Mouse (Mus musculus) kidney, postnatal 0 days (tissue): ENCODE measurements around the gene Zic2. TPM values are rescaled to one million over a fixed set of nuclear protein-coding genes. Genes with fewer than 3 reads are reported as not detected.
"Not testable (repeated sequence)": the region's sequence is repeated elsewhere in the genome, so short reads cannot be mapped to it uniquely, and the experiment has no call there.

ENCODE experiments used
- ATAC-seq: fragments of 200-750 bp; cut with Nextera tagmentation; replicated peaks from 2 replicates; pipeline ENCODE4 v1.8.0; 2017; ENCODE audit warnings: low read depth, moderate number of reproducible peaks, moderate TSS enrichment, moderate library complexity; ENCODE audit not compliant: low FRiP score
- DNase-seq: peaks from one replicate; pipeline ENCODE4 v3.0.0-alpha.2; 2016; ENCODE audit warnings: low spot score
- H3K27ac ChIP-seq: fragments of 300-500 bp; sonication (generic); 2 replicates; pipeline ENCODE4 v1.5.1; 2014; ENCODE audit warnings: mild to moderate bottlenecking
- H3K27me3 ChIP-seq: fragments of 300-500 bp; sonication (generic); 2 replicates; pipeline ENCODE4 v1.6.1; 2014; ENCODE audit warnings: low read length, mixed read lengths; ENCODE audit not compliant: insufficient read depth
- H3K36me3 ChIP-seq: fragments of 300-500 bp; sonication (generic); 2 replicates; pipeline ENCODE4 v1.6.1; 2014; ENCODE audit warnings: low read length, mixed read lengths; ENCODE audit not compliant: insufficient read depth
- H3K4me1 ChIP-seq: fragments of 300-500 bp; sonication (generic); replicated peaks from 2 replicates; pipeline ENCODE4 v1.6.1; 2014; ENCODE audit warnings: antibody characterized with exemption, low read length, mixed read lengths; ENCODE audit not compliant: insufficient read depth
- H3K4me2 ChIP-seq: fragments of 300-500 bp; sonication (generic); 2 replicates; pipeline ENCODE4 v1.6.1; 2014; ENCODE audit warnings: mild to moderate bottlenecking, low read length, moderate library complexity, mixed read lengths
- H3K4me3 ChIP-seq: fragments of 300-500 bp; sonication (generic); replicated peaks from 2 replicates; pipeline ENCODE4 v1.5.1; 2014; ENCODE audit warnings: low read depth, low read length
- H3K9ac ChIP-seq: fragments of 300-500 bp; sonication (generic); 2 replicates; pipeline ENCODE4 v1.6.1; 2014; ENCODE audit warnings: low read depth, low read length
- H3K9me3 ChIP-seq: fragments of 300-500 bp; sonication (generic); replicated peaks from 2 replicates; pipeline ENCODE4 v1.6.1; 2016; ENCODE audit warnings: low read length, inconsistent platforms, mixed read lengths
- CTCF ChIP-seq: IDR thresholded peaks from 2 replicates; pipeline ENCODE4 v1.5.1; 2016; ENCODE audit warnings: antibody characterized with exemption, low read depth, mild to moderate bottlenecking, moderate library complexity
- whole genome bisulfite sequencing: fragments of 180-500 bp; shearing (Covaris S2); extraction: QIAGEN DNeasy Blood & Tissue Kit; methylation state at CpG from one replicate; pipeline ENCODE4 v1.1.7; 2014; 5-methylcytosine and 5-hydroxymethylcytosine counted together
- polyA plus RNA-seq: library from polyadenylated mRNA; unstranded; fragments of >200 nt; fragmentation: Nextera tagmentation; extraction: Ambion mirVana; gene quantifications from 2 replicates; pipeline ENCODE4 v1.2.1, GENCODE M21; 2015

Zic2 gene
- polyA plus RNA-seq, 1 experiment from 2014 or later, result not detected

GRCm38 (mm10) chr14:122460226-122460625 is 15.0 kb upstream of the Zic2 start:
- no peak for TF ChIP-seq CTCF
- peaks cover 59% of the 10 kb centered on the region for H3K27me3 ChIP-seq
- no peak for DNase-seq

GRCm38 (mm10) chr14:122461500-122461899 is 13.7 kb upstream of the Zic2 start:
- H3K4me3 ChIP-seq, result no peak overlapping the region
- peaks cover 60% of the 10 kb centered on the region for H3K27me3 ChIP-seq
- ATAC-seq (no peak), DNase-seq (no peak)
- no peaks in the 10 kb centered on the region for H3K9me3 ChIP-seq
- no peaks in the 10 kb centered on the region for H3K36me3 ChIP-seq
- H3K27ac ChIP-seq, result no peak overlapping the region
- no peak for TF ChIP-seq CTCF
- H3K9ac ChIP-seq, result no peak overlapping the region
- H3K4me2 ChIP-seq, result no peak overlapping the region
- WGBS, result 63% methylated on average over 3 of the region's 3 CpGs
- H3K4me1 ChIP-seq, result peaks cover 18% of the 10 kb centered on the region

More at GRCm38 (mm10) chr14:122460226-122460625, 15.0 kb upstream of the Zic2 start:
- H3K4me1 ChIP-seq, result peaks cover 18% of the 10 kb centered on the region
- H3K4me2 ChIP-seq, result no peak overlapping the region
- H3K4me3 ChIP-seq, result no peak overlapping the region
- no peaks in the 10 kb centered on the region for H3K36me3 ChIP-seq
- no peak overlapping the region for H3K9ac ChIP-seq
- WGBS, result 48% methylated on average over 5 of the region's 5 CpGs
- H3K9me3 ChIP-seq, result no peaks in the 10 kb centered on the region
- no peak overlapping the region for H3K27ac ChIP-seq
- no peak for ATAC-seq

GRCm38 (mm10) chr14:122461966-122462365 is 13.3 kb upstream of the Zic2 start:
- no peaks in the 10 kb centered on the region for H3K36me3 ChIP-seq
- DNase-seq (no peak), ATAC-seq (no peak)
- H3K4me1 ChIP-seq, result peaks cover 18% of the 10 kb centered on the region
- no peak overlapping the region for H3K4me2 ChIP-seq
- H3K4me3 ChIP-seq, result no peak overlapping the region
- TF ChIP-seq CTCF, result no peak
- H3K27me3 ChIP-seq, result peaks cover 63% of the 10 kb centered on the region
- H3K9me3 ChIP-seq, result no peaks in the 10 kb centered on the region
- WGBS, result 33% methylated on average over 9 of the region's 9 CpGs
- H3K9ac ChIP-seq, result no peak overlapping the region
- H3K27ac ChIP-seq, result no peak overlapping the region

GRCm38 (mm10) chr14:122462689-122463079 is 12.6 kb upstream of the Zic2 start:
- no peaks in the 10 kb centered on the region for H3K9me3 ChIP-seq
- no peak for DNase-seq

DNA sequence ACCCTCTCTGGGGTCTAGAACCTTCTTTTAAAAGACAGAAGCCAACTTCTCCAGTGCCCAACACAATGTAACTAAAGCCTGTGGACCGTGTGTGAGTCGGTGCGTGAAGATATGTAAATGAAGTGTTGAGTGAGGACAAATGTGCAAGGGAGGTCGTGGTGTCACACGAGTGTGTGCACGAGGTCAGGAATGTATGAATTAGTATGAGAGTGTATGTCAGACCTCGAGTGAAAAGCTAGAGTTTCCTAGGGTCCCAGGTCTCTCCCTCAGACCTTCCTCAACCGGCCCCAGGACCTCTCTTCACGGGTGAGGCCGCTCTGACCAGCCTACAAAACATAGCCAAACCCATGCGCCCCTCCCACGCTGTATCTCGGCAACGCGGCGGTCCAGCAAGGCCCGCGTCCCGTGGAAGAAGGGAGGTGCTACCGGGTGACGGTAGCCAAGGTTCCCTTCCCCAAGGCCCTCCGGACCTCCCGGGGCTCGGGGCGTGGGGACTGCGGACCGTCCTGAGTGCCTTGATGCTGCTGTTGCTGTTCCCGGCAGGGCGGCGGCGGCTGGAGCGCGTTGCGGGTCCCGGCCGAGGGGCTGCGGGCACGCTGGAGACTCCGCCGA is 12.0 kb upstream of the Zic2 start:
- peaks cover 76% of the 10 kb centered on the region for H3K27me3 ChIP-seq
- TF ChIP-seq CTCF, result no peak
- DNase-seq, result no peak
- no peaks in the 10 kb centered on the region for H3K36me3 ChIP-seq
- 3% methylated on average over 40 of the region's 40 CpGs for WGBS
- peaks cover 18% of the 10 kb centered on the region for H3K4me1 ChIP-seq
- no peak overlapping the region for H3K9ac ChIP-seq
- peak overlapping the region; percentile 40 for H3K4me3 ChIP-seq
- peak overlapping the region; percentile 80 for H3K4me2 ChIP-seq
- H3K27ac ChIP-seq, result no peak overlapping the region
- no peaks in the 10 kb centered on the region for H3K9me3 ChIP-seq
- ATAC-seq, result no peak

More at GRCm38 (mm10) chr14:122462689-122463079, 12.6 kb upstream of the Zic2 start:
- Histone ChIP-seq H3K4me1 (peaks cover 18% of the 10 kb centered on the region), H3K27ac (no peak overlapping the region), H3K27me3 (peaks cover 70% of the 10 kb centered on the region), H3K4me2 (no peak overlapping the region), H3K36me3 (no peaks in the 10 kb centered on the region), H3K9ac (no peak overlapping the region), H3K4me3 (no peak overlapping the region)
- 26% methylated on average over 17 of the region's 17 CpGs for WGBS
- TF ChIP-seq CTCF, result no peak
- ATAC-seq, result no peak

- not testable (repeated sequence) for H3K27ac ChIP-seq, H3K36me3 ChIP-seq, H3K9me3 ChIP-seq, H3K9ac ChIP-seq, DNase-seq
- WGBS, result under 1% methylated on average over 50 of the region's 58 CpGs
- H3K27me3 ChIP-seq, result peaks cover 82% of the 10 kb centered on the region
- H3K4me3 ChIP-seq, result peak overlapping the region; percentile 40
- peak overlapping the region; percentile 80 for H3K4me2 ChIP-seq
- peaks cover 18% of the 10 kb centered on the region for H3K4me1 ChIP-seq
- peak; percentile 49; the same call in 1 of the 2 replicates for ATAC-seq
These were observed 11.4 kb upstream of the Zic2 start for GRCm38 (mm10) chr14:122463734-122464341.
